Mouse (Mus musculus) ES-Bruce4 (cell line): Measurements from ENCODE around the gene Med19. TPM values are rescaled to one million over a fixed set of nuclear protein-coding genes. Genes with fewer than 3 reads are reported as not detected.
"Not testable (repeated sequence)": the region's sequence is repeated elsewhere in the genome, so short reads cannot be mapped to it uniquely, and the experiment has no call there.

Source experiments
- H3K27ac ChIP-seq: 2 replicates; pipeline ENCODE4 v1.5.1; 2012; ENCODE audit warnings: low read length, inconsistent platforms; ENCODE audit not compliant: insufficient read depth
- H3K27me3 ChIP-seq: 2 replicates; pipeline ENCODE4 v1.6.1; 2012; ENCODE audit warnings: mild to moderate bottlenecking, low read length, inconsistent platforms; ENCODE audit not compliant: control insufficient read depth, poor library complexity, insufficient read depth, severe bottlenecking
- H3K36me3 ChIP-seq: 2 replicates; pipeline ENCODE4 v1.6.1; 2012; ENCODE audit warnings: inconsistent platforms, mild to moderate bottlenecking, low read length, moderate library complexity; ENCODE audit not compliant: control insufficient read depth, poor library complexity, insufficient read depth, severe bottlenecking
- H3K4me1 ChIP-seq: one replicate; pipeline ENCODE4 v1.8.1; 2011; ENCODE audit warnings: low read length; ENCODE audit not compliant: control insufficient read depth, insufficient read depth
- H3K4me3 ChIP-seq: 2 replicates; pipeline ENCODE4 v1.5.1; 2011; ENCODE audit warnings: low read depth, mild to moderate bottlenecking, low read length
- H3K9ac ChIP-seq: 2 replicates; pipeline ENCODE4 v1.6.1; 2012; ENCODE audit warnings: low read depth, mild to moderate bottlenecking, inconsistent platforms; ENCODE audit not compliant: poor library complexity, severe bottlenecking
- H3K9me3 ChIP-seq: replicated peaks from 2 replicates; pipeline ENCODE4 v1.6.1; 2012; ENCODE audit warnings: mild to moderate bottlenecking, low read length, inconsistent platforms; ENCODE audit not compliant: control insufficient read depth, poor library complexity, insufficient read depth, severe bottlenecking
- CTCF ChIP-seq: IDR thresholded peaks from one replicate; pipeline ENCODE4 v1.8.1; 2011; ENCODE audit warnings: low read depth, low read length
- EP300 ChIP-seq: IDR thresholded peaks from 2 replicates; pipeline ENCODE4 v1.6.1; 2011; ENCODE audit warnings: low read depth, low read length; ENCODE audit not compliant: insufficient read depth
- POLR2A ChIP-seq: IDR thresholded peaks from one replicate; pipeline ENCODE4 v1.8.1; 2011; ENCODE audit warnings: low read length; ENCODE audit not compliant: insufficient read depth
- polyA plus RNA-seq: library from polyadenylated mRNA; stranded (reverse); fragments of >200 nt; gene quantifications from 2 replicates; pipeline ENCODE4 v1.2.4, GENCODE M21; 2011; ENCODE audit warnings: low read depth; ENCODE audit not compliant: missing spikeins, insufficient read depth, insufficient read length

Gene Med19
- polyA plus RNA-seq, 1 experiment: 66.1 TPM

DNA sequence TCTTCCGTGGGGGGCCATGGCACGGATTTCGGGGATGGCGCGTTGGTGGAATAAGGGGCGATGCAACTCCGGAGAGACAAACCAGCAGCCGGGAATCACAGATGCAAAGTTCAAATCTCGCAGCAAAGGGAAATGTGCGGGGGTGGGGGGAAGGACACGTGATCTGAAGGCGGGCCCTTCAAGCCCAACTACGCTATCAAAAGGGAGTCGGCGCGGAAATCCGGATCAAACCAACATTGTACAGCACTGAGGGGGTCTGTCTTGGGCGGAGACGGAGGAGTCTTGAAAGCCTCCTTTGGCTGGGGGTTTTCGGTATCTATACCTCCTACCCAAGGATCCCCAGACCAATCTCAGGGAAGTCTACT lies 7.7 kb upstream of the Med19 start, which contains the start of gene Selenoh:
TSS of gene Selenoh (minus strand) at position 202 of the 365 bp plus-strand sequence.
- no peaks in the 10 kb centered on the region for H3K9me3 ChIP-seq
- H3K27ac ChIP-seq: peak within 1 kb of the TSS; percentile 99
- H3K9ac ChIP-seq: peak within 1 kb of the TSS; percentile 97
- peak within 1 kb of the TSS; percentile 95 for H3K4me3 ChIP-seq
- H3K4me1 ChIP-seq: no peaks in the 10 kb centered on the region
- H3K27me3 ChIP-seq: no peaks in the 10 kb centered on the region
- TF ChIP-seq CTCF: no peak
- no peak for TF ChIP-seq POLR2A
- no peak for TF ChIP-seq EP300
- H3K36me3 ChIP-seq: peaks cover 46% of the 10 kb centered on the region

GRCm38 (mm10) chr2:84671535-84671934 lies 6.7 kb upstream of the Med19 start:
- Histone ChIP-seq H3K9ac (peak overlapping the region; percentile 97), H3K27ac (0 out of 2 replicates have a peak overlapping the region, but pooled peaks have one; percentile 98), H3K36me3 (peaks cover 56% of the 10 kb centered on the region)
- H3K4me3 ChIP-seq, H3K4me1 ChIP-seq, H3K27me3 ChIP-seq, H3K9me3 ChIP-seq: not testable (repeated sequence)

- TF ChIP-seq EP300 (no peak), CTCF (peak; percentile 35)
- H3K9me3 ChIP-seq: no peaks in the 10 kb centered on the region
- no peaks in the 10 kb centered on the region for H3K4me1 ChIP-seq
- H3K4me3 ChIP-seq: peak overlapping the region; percentile 94
- peak overlapping the region; percentile 79 for H3K9ac ChIP-seq
- H3K36me3 ChIP-seq: peaks cover 45% of the 10 kb centered on the region
- H3K27me3 ChIP-seq: no peaks in the 10 kb centered on the region
- H3K27ac ChIP-seq: peak overlapping the region; percentile 51; the same call in 1 of the 2 replicates
These were observed 783 bp upstream of the Med19 start for GRCm38 (mm10) chr2:84677270-84677967.

GRCm38 (mm10) chr2:84679016-84679415 lies 814 bp downstream of the Med19 start, which contains the start of gene Tmx2:
Tmx2 (minus strand) TSS chr2:84679140.
- Histone ChIP-seq H3K4me3 (peak within 1 kb of the TSS; percentile 98), H3K27ac (no peak within 1 kb of the TSS), H3K36me3 (peaks cover 34% of the 10 kb centered on the region), H3K4me1 (no peaks in the 10 kb centered on the region), H3K9ac (peak within 1 kb of the TSS; percentile 85), H3K27me3 (no peaks in the 10 kb centered on the region), H3K9me3 (no peaks in the 10 kb centered on the region)
- TF ChIP-seq CTCF (no peak), POLR2A (no peak), EP300 (no peak)

DNA sequence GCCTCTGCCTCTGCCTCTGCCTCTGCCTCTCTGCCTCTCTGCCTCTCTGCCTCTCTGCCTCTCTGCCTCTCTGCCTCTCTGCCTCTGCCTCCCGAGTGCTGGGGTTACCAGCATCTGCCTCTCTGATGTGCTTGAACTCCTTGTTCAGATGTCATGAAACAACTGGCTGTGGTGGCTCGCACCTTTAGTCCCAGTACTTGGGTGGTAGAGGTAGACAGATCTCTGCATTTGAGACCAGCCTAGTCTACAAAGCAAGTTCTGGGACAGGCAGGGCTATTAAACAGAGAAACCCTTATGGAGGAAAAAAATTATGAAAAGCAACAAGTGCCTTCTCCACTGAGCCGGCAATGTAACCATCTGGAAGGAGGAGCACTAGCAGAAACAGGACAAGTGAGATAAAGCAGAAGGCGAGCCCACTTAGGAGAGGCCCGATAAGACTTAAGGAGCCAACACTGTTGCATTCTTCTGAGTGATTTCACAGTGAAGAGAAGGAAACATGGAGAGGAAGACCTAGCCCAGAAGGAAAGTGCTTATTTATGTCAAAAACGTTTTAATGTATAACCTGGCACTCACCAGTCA lies 4.5 kb downstream of the Med19 start:
- no peak overlapping the region for H3K27ac ChIP-seq
- peaks cover 34% of the 10 kb centered on the region for H3K36me3 ChIP-seq
- no peak overlapping the region for H3K4me3 ChIP-seq
- no peak overlapping the region for H3K9ac ChIP-seq
- no peaks in the 10 kb centered on the region for H3K27me3 ChIP-seq
- H3K9me3 ChIP-seq: no peaks in the 10 kb centered on the region; the same call in 1 of the 2 replicates
- no peaks in the 10 kb centered on the region for H3K4me1 ChIP-seq
- TF ChIP-seq CTCF (no peak), EP300 (no peak), POLR2A (no peak)

GRCm38 (mm10) chr2:84688080-84688844 lies 10.1 kb downstream of the Med19 start:
- H3K27me3 ChIP-seq: no peaks in the 10 kb centered on the region
- no peak overlapping the region for H3K4me3 ChIP-seq
- no peak overlapping the region for H3K27ac ChIP-seq
- peaks cover 61% of the 10 kb centered on the region for H3K36me3 ChIP-seq
- no peaks in the 10 kb centered on the region; the same call in 1 of the 2 replicates for H3K9me3 ChIP-seq
- no peak overlapping the region for H3K9ac ChIP-seq
- no peak for TF ChIP-seq EP300
- no peak for TF ChIP-seq CTCF
- TF ChIP-seq POLR2A: no peak
- H3K4me1 ChIP-seq: no peaks in the 10 kb centered on the region
